Mouse (Mus musculus) MEL (cell line): ENCODE results near the gene Dock3. TPM values are rescaled to one million over a fixed set of nuclear protein-coding genes. Genes with fewer than 3 reads are reported as not detected.

Experiments
- DNase-seq: peaks from one replicate; pipeline ENCODE4 v3.0.0; 2011; ENCODE audit warnings: low read depth, low spot score
- H3K27ac ChIP-seq: 2 replicates; pipeline ENCODE4 v1.5.1; 2012; ENCODE audit warnings: low read depth, mild to moderate bottlenecking, control low read depth, low read length, moderate library complexity; ENCODE audit not compliant: control insufficient read depth
- H3K27me3 ChIP-seq, 2 experiments: fragments of 150-350 bp in 1 of 2; sonication (generic) in 1 of 2; 2 replicates each; pipeline ENCODE4 v1.6.1; 2012; ENCODE audit warnings: low read length in 2 of 2, mild to moderate bottlenecking in 2 of 2, improper control_type of control experiment in 1 of 2, moderate library complexity in 1 of 2; ENCODE audit not compliant: insufficient read depth in 2 of 2, control insufficient read depth in 1 of 2
- H3K36me3 ChIP-seq, 2 experiments: 2 replicates each; pipeline ENCODE4 v1.6.1; 2012 to 2014; ENCODE audit warnings: low read length in 2 of 2, improper control_type of control experiment in 1 of 2, inconsistent platforms in 1 of 2, mild to moderate bottlenecking in 1 of 2; ENCODE audit not compliant: insufficient read depth in 2 of 2, control insufficient read depth in 1 of 2
- H3K4me1 ChIP-seq, 2 experiments: fragments of 150-350 bp in 1 of 2; sonication (generic) in 1 of 2; 2 replicates each; pipeline ENCODE4 v1.6.1; 2012; ENCODE audit warnings: low read length in 2 of 2, improper control_type of control experiment in 1 of 2, mild to moderate bottlenecking in 1 of 2; ENCODE audit not compliant: insufficient read depth in 2 of 2, control insufficient read depth in 1 of 2
- H3K4me3 ChIP-seq, 2 experiments: fragments of 150-350 bp in 1 of 2; sonication (generic) in 1 of 2; 2 replicates each; pipeline ENCODE4 v1.5.1; 2012; ENCODE audit warnings: low read depth in 2 of 2, low read length in 2 of 2, mild to moderate bottlenecking in 2 of 2, moderate library complexity in 2 of 2, control low read depth in 1 of 2, improper control_type of control experiment in 1 of 2; ENCODE audit not compliant: control insufficient read depth in 1 of 2, insufficient read depth in 1 of 2
- H3K79me2 ChIP-seq: 2 replicates; pipeline ENCODE4 v1.6.1; 2012; ENCODE audit warnings: mild to moderate bottlenecking, low read length, moderate library complexity; ENCODE audit not compliant: control insufficient read depth, poor library complexity, insufficient read depth
- H3K9ac ChIP-seq: 2 replicates; pipeline ENCODE4 v1.6.1; 2012; ENCODE audit warnings: low read depth, mild to moderate bottlenecking, control low read depth, low read length, moderate library complexity; ENCODE audit not compliant: control insufficient read depth, poor library complexity, severe bottlenecking
- H3K9me3 ChIP-seq: fragments of 150-350 bp; sonication (generic); replicated peaks from 2 replicates; pipeline ENCODE4 v1.6.1; 2012; ENCODE audit warnings: mild to moderate bottlenecking, low read length, improper control_type of control experiment, moderate library complexity; ENCODE audit not compliant: insufficient read depth
- BHLHE40 ChIP-seq: IDR thresholded peaks from 2 replicates; pipeline ENCODE4 v1.6.1; 2012; ENCODE audit warnings: low read depth, mild to moderate bottlenecking, inconsistent platforms, low read length, improper control_type of control experiment, borderline replicate concordance
- CHD1 ChIP-seq: IDR thresholded peaks from 2 replicates; pipeline ENCODE4 v1.6.1; 2012; ENCODE audit warnings: low read depth, mild to moderate bottlenecking, inconsistent platforms, low read length, improper control_type of control experiment
- CHD2 ChIP-seq: IDR thresholded peaks from 2 replicates; pipeline ENCODE4 v1.6.1; 2011; ENCODE audit warnings: low read length, improper control_type of control experiment
- CTCF ChIP-seq, 3 experiments: IDR thresholded peaks in 2 of 3; conservative IDR thresholded peaks in 1 of 3; 2 replicates each; pipeline ENCODE4 v1.5.1; 2011 to 2012; ENCODE audit warnings: low read length in 3 of 3, low read depth in 2 of 3, mild to moderate bottlenecking in 2 of 3, improper control_type of control experiment in 1 of 3, inconsistent platforms in 1 of 3, mixed read lengths in 1 of 3, moderate library complexity in 1 of 3; ENCODE audit not compliant: control insufficient read depth in 1 of 3, insufficient read depth in 1 of 3, poor library complexity in 1 of 3, severe bottlenecking in 1 of 3
- E2F4 ChIP-seq: IDR thresholded peaks from 2 replicates; pipeline ENCODE4 v1.6.1; 2011; ENCODE audit warnings: low read depth, low read length, improper control_type of control experiment, borderline replicate concordance
- ELF1 ChIP-seq: IDR thresholded peaks from 2 replicates; pipeline ENCODE4 v1.6.1; 2014; ENCODE audit warnings: low read depth, mild to moderate bottlenecking, inconsistent platforms, low read length, improper control_type of control experiment, moderate library complexity
- ETS1 ChIP-seq: IDR thresholded peaks from 2 replicates; pipeline ENCODE4 v1.6.1; 2012; ENCODE audit warnings: low read depth, mild to moderate bottlenecking, inconsistent platforms, low read length, improper control_type of control experiment, moderate library complexity
- GABPA ChIP-seq: IDR thresholded peaks from 2 replicates; pipeline ENCODE4 v1.6.1; 2012; ENCODE audit warnings: low read depth, mild to moderate bottlenecking, inconsistent platforms, low read length, improper control_type of control experiment, moderate library complexity
- GATA1 ChIP-seq: IDR thresholded peaks from 2 replicates; pipeline ENCODE4 v1.6.1; 2011; ENCODE audit warnings: low read depth, low read length, improper control_type of control experiment
- HCFC1 ChIP-seq: IDR thresholded peaks from 2 replicates; pipeline ENCODE4 v1.6.1; 2012; ENCODE audit warnings: low read depth, mild to moderate bottlenecking, inconsistent platforms, low read length, improper control_type of control experiment, moderate library complexity
- JUND ChIP-seq: IDR thresholded peaks from 2 replicates; pipeline ENCODE4 v1.6.1; 2011; ENCODE audit warnings: low read depth, mild to moderate bottlenecking, improper control_type of control experiment, low read length
- KAT2A ChIP-seq: conservative IDR thresholded peaks from 2 replicates; pipeline ENCODE4 v1.6.1; 2012; ENCODE audit warnings: low read depth, low read length, improper control_type of control experiment, inconsistent platforms
- MAFK ChIP-seq: IDR thresholded peaks from 2 replicates; pipeline ENCODE4 v1.6.1; 2011; ENCODE audit warnings: low read depth, mild to moderate bottlenecking, low read length, improper control_type of control experiment, borderline replicate concordance
- MAX ChIP-seq: IDR thresholded peaks from 2 replicates; pipeline ENCODE4 v1.6.1; 2011; ENCODE audit warnings: low read length, improper control_type of control experiment
- MAZ ChIP-seq: IDR thresholded peaks from 2 replicates; pipeline ENCODE4 v1.6.1; 2012; ENCODE audit warnings: low read depth, mild to moderate bottlenecking, inconsistent platforms, low read length, improper control_type of control experiment
- MEF2A ChIP-seq: IDR thresholded peaks from 2 replicates; pipeline ENCODE4 v1.6.1; 2014; ENCODE audit warnings: low read depth, mild to moderate bottlenecking, inconsistent platforms, low read length, improper control_type of control experiment; ENCODE audit not compliant: poor library complexity, insufficient replicate concordance, severe bottlenecking; ENCODE audit errors: extremely low read depth
- MXI1 ChIP-seq: IDR thresholded peaks from 2 replicates; pipeline ENCODE4 v1.6.1; 2011; ENCODE audit warnings: mild to moderate bottlenecking, low read depth, low read length, improper control_type of control experiment
- MYC ChIP-seq: IDR thresholded peaks from 2 replicates; pipeline ENCODE4 v1.6.1; 2011; ENCODE audit warnings: low read depth, mild to moderate bottlenecking, low read length, improper control_type of control experiment, moderate library complexity
- NELFE ChIP-seq: IDR thresholded peaks from 2 replicates; pipeline ENCODE4 v1.6.1; 2011; ENCODE audit warnings: low read depth, low read length, improper control_type of control experiment
- POLR2A ChIP-seq, 2 experiments: IDR thresholded peaks; 2 replicates each; pipeline ENCODE4 v1.6.1; 2011 to 2012; ENCODE audit warnings: low read length in 2 of 2, mild to moderate bottlenecking in 2 of 2, control low read depth in 1 of 2, improper control_type of control experiment in 1 of 2, low read depth in 1 of 2, moderate library complexity in 1 of 2; ENCODE audit not compliant: control insufficient read depth in 1 of 2, insufficient read depth in 1 of 2, poor library complexity in 1 of 2
- POLR2AphosphoS2 ChIP-seq: IDR thresholded peaks from 2 replicates; pipeline ENCODE4 v1.6.1; 2011; ENCODE audit warnings: low read length, improper control_type of control experiment
- POLR2AphosphoS5 ChIP-seq: IDR thresholded peaks from 2 replicates; pipeline ENCODE4 v1.6.1; 2012; ENCODE audit warnings: low read depth, borderline replicate concordance, mild to moderate bottlenecking, inconsistent platforms, low read length, moderate library complexity, mixed read lengths
- RAD21 ChIP-seq: IDR thresholded peaks from 2 replicates; pipeline ENCODE4 v1.6.1; 2011; ENCODE audit warnings: mild to moderate bottlenecking, low read depth, low read length, improper control_type of control experiment
- RCOR1 ChIP-seq: IDR thresholded peaks from 2 replicates; pipeline ENCODE4 v1.6.1; 2012; ENCODE audit warnings: low read depth, mild to moderate bottlenecking, inconsistent platforms, low read length, improper control_type of control experiment
- SIN3A ChIP-seq: IDR thresholded peaks from 2 replicates; pipeline ENCODE4 v1.6.1; 2012; ENCODE audit warnings: low read length, improper control_type of control experiment, inconsistent platforms
- SMC3 ChIP-seq: IDR thresholded peaks from 2 replicates; pipeline ENCODE4 v1.6.1; 2011; ENCODE audit warnings: low read depth, low read length, improper control_type of control experiment
- TAL1 ChIP-seq: IDR thresholded peaks from 2 replicates; pipeline ENCODE4 v1.6.1; 2012; ENCODE audit warnings: mild to moderate bottlenecking, inconsistent platforms, low read length, moderate library complexity, mixed read lengths
- TBP ChIP-seq: IDR thresholded peaks from 2 replicates; pipeline ENCODE4 v1.8.0; 2011; ENCODE audit warnings: low read depth, low read length, improper control_type of control experiment
- TCF12 ChIP-seq: IDR thresholded peaks from 2 replicates; pipeline ENCODE4 v1.6.1; 2014; ENCODE audit warnings: low read depth, mild to moderate bottlenecking, inconsistent platforms, low read length, improper control_type of control experiment, moderate library complexity
- UBTF ChIP-seq: IDR thresholded peaks from 2 replicates; pipeline ENCODE4 v1.6.1; 2012; ENCODE audit warnings: low read depth, mild to moderate bottlenecking, inconsistent platforms, low read length, improper control_type of control experiment, moderate library complexity, borderline replicate concordance; ENCODE audit not compliant: insufficient read depth
- USF1 ChIP-seq: IDR thresholded peaks from 2 replicates; pipeline ENCODE4 v1.6.1; 2014; ENCODE audit warnings: low read depth, mild to moderate bottlenecking, inconsistent platforms, low read length, improper control_type of control experiment, moderate library complexity
- USF2 ChIP-seq, 2 experiments: IDR thresholded peaks; 2 replicates each; pipeline ENCODE4 v1.6.1; 2011 to 2012; ENCODE audit warnings: improper control_type of control experiment in 2 of 2, low read length in 2 of 2, borderline replicate concordance in 1 of 2, inconsistent platforms in 1 of 2, low read depth in 1 of 2, mild to moderate bottlenecking in 1 of 2; ENCODE audit not compliant: insufficient read depth in 1 of 2
- ZC3H11A ChIP-seq: IDR thresholded peaks from 2 replicates; pipeline ENCODE4 v1.6.1; 2012; ENCODE audit warnings: low read depth, mild to moderate bottlenecking, inconsistent platforms, low read length, improper control_type of control experiment
- ZKSCAN1 ChIP-seq: IDR thresholded peaks from 2 replicates; pipeline ENCODE4 v1.6.1; 2012; ENCODE audit warnings: low read depth, mild to moderate bottlenecking, inconsistent platforms, low read length, improper control_type of control experiment, moderate library complexity
- ZMIZ1 ChIP-seq: IDR thresholded peaks from 2 replicates; pipeline ENCODE4 v1.6.1; 2012; ENCODE audit warnings: low read depth, mild to moderate bottlenecking, inconsistent platforms, low read length, improper control_type of control experiment, moderate library complexity
- ZNF384 ChIP-seq: IDR thresholded peaks from 2 replicates; pipeline ENCODE4 v1.6.1; 2012; ENCODE audit warnings: low read depth, mild to moderate bottlenecking, inconsistent platforms, low read length, improper control_type of control experiment
- polyA plus RNA-seq, 2 experiments: library from polyadenylated mRNA; stranded (reverse) in 1 of 2; unstranded in 1 of 2; fragments of >175 nt in 1 of 2; fragments of >200 nt in 1 of 2; gene quantifications; 2 replicates each; pipeline versions ENCODE4 v1.2.1 to v1.2.4; 2012; ENCODE audit warnings: low replicate concordance in 2 of 2, low read depth in 1 of 2; ENCODE audit not compliant: insufficient read length in 2 of 2, insufficient read depth in 1 of 2, missing spikeins in 1 of 2
- total RNA-seq: library from RNA; depleted of rRNA; stranded (reverse); fragments of 300-350 nt; gene quantifications from 2 replicates; pipeline ENCODE4 v1.2.3, GENCODE M21; 2012

The Dock3 gene
- total and polyA plus RNA-seq, 3 experiments, result 0.03 to 0.08 TPM; not detected in 1

DNA sequence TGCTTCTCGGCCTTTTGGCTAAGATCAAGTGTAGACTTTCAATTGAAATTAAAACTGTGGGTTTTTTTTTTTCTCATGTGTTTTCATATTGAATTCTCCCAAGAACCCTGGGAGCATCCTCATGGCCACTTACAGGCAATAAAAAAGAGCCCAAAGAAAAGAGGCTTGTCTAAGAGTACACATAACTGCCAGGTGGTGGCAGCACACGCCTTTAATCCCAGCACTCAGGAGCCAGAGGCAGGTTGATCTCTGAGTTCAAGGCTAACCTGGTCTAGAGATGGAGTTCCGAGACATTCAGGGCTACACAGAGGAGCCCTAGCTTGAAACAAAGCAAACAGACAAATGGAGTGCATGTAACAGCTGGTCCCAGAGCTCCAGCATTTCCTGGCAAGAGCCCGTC, 14.5 kb upstream of the Dock3 start:
- Histone ChIP-seq H3K9ac (no peak overlapping the region), H3K36me3 (no peaks in the 10 kb centered on the region), H3K4me1 (no peaks in the 10 kb centered on the region), H3K27ac (no peak overlapping the region), H3K9me3 (no peaks in the 10 kb centered on the region), H3K79me2 (no peaks in the 10 kb centered on the region), H3K27me3 (peaks cover 11 to 19% of the 10 kb centered on the region in 2 experiments), H3K4me3 (no peak overlapping the region)
- peak; percentile 63 for DNase-seq
- TF ChIP-seq CTCF (IDR thresholded peaks at IDR 0.05 in 2 of 3, conservative IDR thresholded peaks at IDR 0.05 in 1 of 3; ENCODE audit: control insufficient read depth in 1 of 3, insufficient read depth in 1 of 3, low read depth in 2 of 3, low read length in 3 of 3, poor library complexity in 1 of 3, severe bottlenecking in 1 of 3) (peak; percentile 43 to 86 (median 62)), GABPA (no peak), POLR2AphosphoS5 (no peak), TAL1 (no peak), RCOR1 (no peak), SIN3A (peak; percentile 49; the same call in 1 of the 2 replicates), RAD21 (peak; percentile 90), JUND (no peak), GATA1 (no peak), USF2 (IDR thresholded peaks at IDR 0.05; ENCODE audit: borderline replicate concordance in 1 of 2, insufficient read depth in 1 of 2, low read depth in 1 of 2, low read length in 2 of 2) (no peak), ZC3H11A (peak; percentile 94), MEF2A (no peak), CHD2 (no peak), KAT2A (no peak), TCF12 (no peak), ELF1 (no peak), UBTF (no peak), USF1 (no peak), NELFE (no peak), HCFC1 (no peak), TBP (no peak), MAZ (0 out of 2 replicates have a peak, but pooled peaks have one; percentile 44), ZNF384 (0 out of 2 replicates have a peak, but pooled peaks have one; percentile 17), ETS1 (no peak), MXI1 (no peak), MAX (no peak), CHD1 (no peak), POLR2AphosphoS2 (no peak), POLR2A (IDR thresholded peaks at IDR 0.05; ENCODE audit: control insufficient read depth in 1 of 2, insufficient read depth in 1 of 2, low read depth in 1 of 2, low read length in 2 of 2, poor library complexity in 1 of 2) (no peak), MAFK (no peak), MYC (no peak), BHLHE40 (0 out of 2 replicates have a peak, but pooled peaks have one; percentile 22), E2F4 (no peak), SMC3 (peak; percentile 96), ZMIZ1 (no peak), ZKSCAN1 (no peak)
